Mouse (Mus musculus): Measurements from ENCODE around the gene Brinp2. TPM values are rescaled to one million over a fixed set of nuclear protein-coding genes. Genes with fewer than 3 reads are reported as not detected.

The Brinp2 gene
- polyA plus RNA-seq, 2 experiments, result 0.39 TPM

- no peaks in the 10 kb centered on the region for H3K4me1 ChIP-seq (ENCODE audit: control insufficient read depth, insufficient read depth, low read length)
- no peak overlapping the region for H3K4me2 ChIP-seq (replicated peaks; ENCODE audit: low read depth, low read length, severe bottlenecking)
- WGBS, result 98% methylated on average over 2 of the region's 2 CpGs
- no peak overlapping the region for H3K9ac ChIP-seq (ENCODE audit: low read depth, low read length, severe bottlenecking)
- H3K27me3 ChIP-seq (ENCODE audit: control insufficient read depth, insufficient read depth, low read length), result no peaks in the 10 kb centered on the region
- no peak overlapping the region for H3K27ac ChIP-seq (replicated peaks; ENCODE audit: low read depth, low read length)
- ATAC-seq (ENCODE audit: low FRiP score, low read depth), result no peak
- H3K4me3 ChIP-seq (replicated peaks; ENCODE audit: low read length), result no peak overlapping the region
- no peak for DNase-seq (ENCODE audit: low spot score)
- no peaks in the 10 kb centered on the region for H3K9me3 ChIP-seq (ENCODE audit: control insufficient read depth, low read length)
- no peaks in the 10 kb centered on the region for H3K36me3 ChIP-seq (ENCODE audit: control insufficient read depth, insufficient read depth, low read length)
- TF ChIP-seq POLR2A (IDR thresholded peaks at IDR 0.05; ENCODE audit: borderline replicate concordance, extremely low read depth, insufficient read depth, insufficient read length), result no peak
Measured at GRCm38 (mm10) chr1:158385311-158385710, 29.2 kb upstream of the Brinp2 start.

GRCm38 (mm10) chr1:158383210-158383609, 27.1 kb upstream of the Brinp2 start:
- TF ChIP-seq POLR2A (IDR thresholded peaks at IDR 0.05; ENCODE audit: borderline replicate concordance, extremely low read depth, insufficient read depth, insufficient read length), result no peak
- H3K27me3 ChIP-seq (ENCODE audit: control insufficient read depth, insufficient read depth, low read length), result no peaks in the 10 kb centered on the region
- no peak overlapping the region for H3K9ac ChIP-seq (ENCODE audit: low read depth, low read length, severe bottlenecking)
- H3K27ac ChIP-seq (replicated peaks; ENCODE audit: low read depth, low read length), result no peak overlapping the region
- no peak for ATAC-seq (ENCODE audit: low FRiP score, low read depth)
- no peaks in the 10 kb centered on the region for H3K36me3 ChIP-seq (ENCODE audit: control insufficient read depth, insufficient read depth, low read length)
- H3K4me2 ChIP-seq (replicated peaks; ENCODE audit: low read depth, low read length, severe bottlenecking), result no peak overlapping the region
- no peak overlapping the region for H3K4me3 ChIP-seq (replicated peaks; ENCODE audit: low read length)
- H3K4me1 ChIP-seq (ENCODE audit: control insufficient read depth, insufficient read depth, low read length), result no peaks in the 10 kb centered on the region
- 49% methylated on average over 3 of the region's 3 CpGs for WGBS
- no peaks in the 10 kb centered on the region for H3K9me3 ChIP-seq (ENCODE audit: control insufficient read depth, low read length)
- DNase-seq (ENCODE audit: low spot score), result no peak

- Histone ChIP-seq H3K9ac (ENCODE audit: low read depth, low read length, severe bottlenecking) (no peak overlapping the region), H3K36me3 (ENCODE audit: control insufficient read depth, insufficient read depth, low read length) (no peaks in the 10 kb centered on the region), H3K9me3 (ENCODE audit: control insufficient read depth, low read length) (no peaks in the 10 kb centered on the region), H3K4me2 (replicated peaks; ENCODE audit: low read depth, low read length, severe bottlenecking) (no peak overlapping the region), H3K27ac (replicated peaks; ENCODE audit: low read depth, low read length) (no peak overlapping the region), H3K4me3 (replicated peaks; ENCODE audit: low read length) (no peak overlapping the region), H3K27me3 (ENCODE audit: control insufficient read depth, insufficient read depth, low read length) (no peaks in the 10 kb centered on the region), H3K4me1 (ENCODE audit: control insufficient read depth, insufficient read depth, low read length) (no peaks in the 10 kb centered on the region)
- TF ChIP-seq POLR2A (IDR thresholded peaks at IDR 0.05; ENCODE audit: borderline replicate concordance, extremely low read depth, insufficient read depth, insufficient read length), result no peak
- 63% methylated on average over 6 of the region's 6 CpGs for WGBS
- no peak for DNase-seq (ENCODE audit: low spot score)
- ATAC-seq (ENCODE audit: low FRiP score, low read depth), result no peak
Measured at GRCm38 (mm10) chr1:158382277-158382676, 26.2 kb upstream of the Brinp2 start.

GRCm38 (mm10) chr1:158364461-158364860, 8.3 kb upstream of the Brinp2 start:
- Histone ChIP-seq H3K4me1 (ENCODE audit: control insufficient read depth, insufficient read depth, low read length) (0 out of 2 replicates have a peak, but pooled peaks cover 3% of the 10 kb centered on the region), H3K4me2 (replicated peaks; ENCODE audit: low read depth, low read length, severe bottlenecking) (no peak overlapping the region), H3K36me3 (ENCODE audit: control insufficient read depth, insufficient read depth, low read length) (no peaks in the 10 kb centered on the region), H3K27ac (replicated peaks; ENCODE audit: low read depth, low read length) (no peak overlapping the region), H3K9me3 (ENCODE audit: control insufficient read depth, low read length) (no peaks in the 10 kb centered on the region), H3K4me3 (replicated peaks; ENCODE audit: low read length) (no peak overlapping the region), H3K27me3 (ENCODE audit: control insufficient read depth, insufficient read depth, low read length) (peaks cover 11% of the 10 kb centered on the region; the same call in 1 of the 2 replicates), H3K9ac (ENCODE audit: low read depth, low read length, severe bottlenecking) (no peak overlapping the region)
- ATAC-seq (ENCODE audit: low FRiP score, low read depth) (no peak), DNase-seq (ENCODE audit: low spot score) (no peak)
- no peak for TF ChIP-seq POLR2A (IDR thresholded peaks at IDR 0.05; ENCODE audit: borderline replicate concordance, extremely low read depth, insufficient read depth, insufficient read length)
- WGBS, result 74% methylated on average over 1 of the region's 1 CpGs

GRCm38 (mm10) chr1:158362292-158363101, 6.4 kb upstream of the Brinp2 start:
- 1% methylated on average over 27 of the region's 37 CpGs for WGBS
- peak overlapping the region; percentile 59 for H3K9ac ChIP-seq (ENCODE audit: low read depth, low read length, severe bottlenecking)

More at GRCm38 (mm10) chr1:158362292-158363101, 6.4 kb upstream of the Brinp2 start:
- Histone ChIP-seq H3K27me3 (ENCODE audit: control insufficient read depth, insufficient read depth, low read length) (peaks cover 12% of the 10 kb centered on the region), H3K4me1 (ENCODE audit: control insufficient read depth, insufficient read depth, low read length) (0 out of 2 replicates have a peak, but pooled peaks cover 3% of the 10 kb centered on the region), H3K27ac (replicated peaks; ENCODE audit: low read depth, low read length) (no peak overlapping the region), H3K9me3 (ENCODE audit: control insufficient read depth, low read length) (no peaks in the 10 kb centered on the region), H3K4me2 (replicated peaks; ENCODE audit: low read depth, low read length, severe bottlenecking) (peak overlapping the region; percentile 65), H3K4me3 (replicated peaks; ENCODE audit: low read length) (peak overlapping the region; percentile 40), H3K36me3 (ENCODE audit: control insufficient read depth, insufficient read depth, low read length) (no peaks in the 10 kb centered on the region)
- no peak for DNase-seq (ENCODE audit: low spot score)
- peak; percentile 57 for ATAC-seq (ENCODE audit: low FRiP score, low read depth)
- no peak for TF ChIP-seq POLR2A (IDR thresholded peaks at IDR 0.05; ENCODE audit: borderline replicate concordance, extremely low read depth, insufficient read depth, insufficient read length)

All from limb, embryonic 14.5 days (tissue).